Mouse (Mus musculus) hindbrain, embryonic 12.5 days (tissue): ENCODE data around the gene Dok5. TPM values are rescaled to one million over a fixed set of nuclear protein-coding genes. Genes with fewer than 3 reads are reported as not detected.

ENCODE experiments used
- ATAC-seq: fragments of 200-750 bp; cut with Nextera tagmentation; 2 replicates; pipeline ENCODE4 v1.8.0; 2017; ENCODE audit warnings: moderate TSS enrichment; ENCODE audit not compliant: low FRiP score
- H3K27ac ChIP-seq: fragments of 300-500 bp; sonication (generic); 2 replicates; pipeline ENCODE4 v1.5.1; 2016; ENCODE audit warnings: mild to moderate bottlenecking
- H3K27me3 ChIP-seq: fragments of 300-500 bp; sonication (generic); 2 replicates; pipeline ENCODE4 v1.6.1; 2016; ENCODE audit warnings: mild to moderate bottlenecking
- H3K36me3 ChIP-seq: fragments of 300-500 bp; sonication (generic); 2 replicates; pipeline ENCODE4 v1.6.1; 2016; ENCODE audit warnings: mild to moderate bottlenecking
- H3K4me1 ChIP-seq: fragments of 300-500 bp; sonication (generic); 2 replicates; pipeline ENCODE4 v1.6.1; 2016
- H3K4me2 ChIP-seq: fragments of 300-500 bp; sonication (generic); replicated peaks from 2 replicates; pipeline ENCODE4 v1.6.1; 2016; ENCODE audit warnings: mild to moderate bottlenecking
- H3K4me3 ChIP-seq: fragments of 300-500 bp; sonication (generic); 2 replicates; pipeline ENCODE4 v1.5.1; 2016; ENCODE audit warnings: mild to moderate bottlenecking
- H3K9ac ChIP-seq: fragments of 300-500 bp; sonication (generic); 2 replicates; pipeline ENCODE4 v1.6.1; 2016; ENCODE audit warnings: mild to moderate bottlenecking, moderate library complexity
- H3K9me3 ChIP-seq: fragments of 300-500 bp; sonication (generic); replicated peaks from 2 replicates; pipeline ENCODE4 v1.6.1; 2016; ENCODE audit warnings: mild to moderate bottlenecking
- WGBS: fragments of 180-500 bp; shearing (Covaris S2); methylation state at CpG from one replicate; pipeline ENCODE4 v1.1.7; 2016; 5-methylcytosine and 5-hydroxymethylcytosine counted together
- polyA plus RNA-seq: library from polyadenylated mRNA; unstranded; fragments of >200 nt; fragmentation: Nextera tagmentation; extraction: Ambion mirVana; gene quantifications from 2 replicates; pipeline ENCODE4 v1.2.1, GENCODE M21; 2016

Gene Dok5
- polyA plus RNA-seq, 1 experiment from 2014 or later: 30.9 TPM

- Histone ChIP-seq H3K4me3 (no peak overlapping the region), H3K9me3 (no peaks in the 10 kb centered on the region), H3K27me3 (no peaks in the 10 kb centered on the region), H3K27ac (no peak overlapping the region), H3K4me1 (peaks cover 7% of the 10 kb centered on the region; the same call in 1 of the 2 replicates), H3K9ac (no peak overlapping the region), H3K36me3 (no peaks in the 10 kb centered on the region), H3K4me2 (no peak overlapping the region)
- ATAC-seq: no peak
- 78% methylated on average over 10 of the region's 10 CpGs for WGBS
Observed at GRCm38 (mm10) chr2:170845511-170845910, 113.9 kb downstream of the Dok5 start.

- Histone ChIP-seq H3K4me1 (peaks cover 2% of the 10 kb centered on the region; the same call in 1 of the 2 replicates), H3K4me2 (no peak overlapping the region), H3K9ac (no peak overlapping the region), H3K9me3 (no peaks in the 10 kb centered on the region), H3K27ac (no peak overlapping the region), H3K27me3 (no peaks in the 10 kb centered on the region), H3K4me3 (no peak overlapping the region), H3K36me3 (no peaks in the 10 kb centered on the region)
- no peak for ATAC-seq
- WGBS: 97% methylated on average over 4 of the region's 4 CpGs
Observed at GRCm38 (mm10) chr2:170850058-170850457, 118.5 kb downstream of the Dok5 start.

- H3K36me3 ChIP-seq: no peaks in the 10 kb centered on the region
- no peak for ATAC-seq
- no peak overlapping the region for H3K4me3 ChIP-seq
- 90% methylated on average over 6 of the region's 6 CpGs for WGBS
- H3K9ac ChIP-seq: no peak overlapping the region
- no peaks in the 10 kb centered on the region for H3K27me3 ChIP-seq
- no peak overlapping the region for H3K4me2 ChIP-seq
- peaks cover 4% of the 10 kb centered on the region for H3K4me1 ChIP-seq
- H3K9me3 ChIP-seq: no peaks in the 10 kb centered on the region
- no peak overlapping the region for H3K27ac ChIP-seq
Observed at GRCm38 (mm10) chr2:170852337-170852736, 120.7 kb downstream of the Dok5 start.

GRCm38 (mm10) chr2:170855210-170855609 lies 123.6 kb downstream of the Dok5 start:
- Histone ChIP-seq H3K9ac (no peak overlapping the region), H3K27ac (no peak overlapping the region), H3K4me2 (no peak overlapping the region), H3K36me3 (no peaks in the 10 kb centered on the region), H3K4me1 (peaks cover 12% of the 10 kb centered on the region), H3K9me3 (no peaks in the 10 kb centered on the region), H3K27me3 (no peaks in the 10 kb centered on the region), H3K4me3 (no peak overlapping the region)
- no peak for ATAC-seq
- 57% methylated on average over 3 of the region's 3 CpGs for WGBS

GRCm38 (mm10) chr2:170856085-170856484 lies 124.5 kb downstream of the Dok5 start:
- WGBS: 64% methylated on average over 5 of the region's 5 CpGs

GRCm38 (mm10) chr2:170857507-170857906 lies 125.9 kb downstream of the Dok5 start:
- WGBS: 61% methylated on average over 7 of the region's 7 CpGs

More at GRCm38 (mm10) chr2:170856085-170856484, 124.5 kb downstream of the Dok5 start:
- no peaks in the 10 kb centered on the region for H3K27me3 ChIP-seq
- H3K9ac ChIP-seq: no peak overlapping the region
- peaks cover 12% of the 10 kb centered on the region for H3K4me1 ChIP-seq
- H3K27ac ChIP-seq: peak overlapping the region; percentile 41; the same call in 1 of the 2 replicates
- H3K9me3 ChIP-seq: no peaks in the 10 kb centered on the region
- no peak overlapping the region for H3K4me3 ChIP-seq
- no peak for ATAC-seq
- H3K36me3 ChIP-seq: no peaks in the 10 kb centered on the region
- no peak overlapping the region for H3K4me2 ChIP-seq

GRCm38 (mm10) chr2:170858640-170859039 lies 127.0 kb downstream of the Dok5 start:
- no peak overlapping the region for H3K27ac ChIP-seq
- H3K9me3 ChIP-seq: no peaks in the 10 kb centered on the region
- WGBS: 29% methylated on average over 3 of the region's 3 CpGs

More at GRCm38 (mm10) chr2:170857507-170857906, 125.9 kb downstream of the Dok5 start:
- no peaks in the 10 kb centered on the region for H3K36me3 ChIP-seq
- no peaks in the 10 kb centered on the region for H3K9me3 ChIP-seq
- no peak overlapping the region for H3K4me3 ChIP-seq
- ATAC-seq: no peak
- no peaks in the 10 kb centered on the region for H3K27me3 ChIP-seq
- peaks cover 12% of the 10 kb centered on the region for H3K4me1 ChIP-seq
- no peak overlapping the region for H3K9ac ChIP-seq
- H3K4me2 ChIP-seq: no peak overlapping the region
- H3K27ac ChIP-seq: no peak overlapping the region

GRCm38 (mm10) chr2:170860576-170860975 lies 129.0 kb downstream of the Dok5 start:
- Histone ChIP-seq H3K36me3 (no peaks in the 10 kb centered on the region), H3K27me3 (no peaks in the 10 kb centered on the region), H3K4me2 (no peak overlapping the region), H3K9me3 (no peaks in the 10 kb centered on the region), H3K9ac (no peak overlapping the region), H3K27ac (no peak overlapping the region), H3K4me3 (no peak overlapping the region), H3K4me1 (peaks cover 7% of the 10 kb centered on the region)
- no peak for ATAC-seq
- WGBS: 63% methylated on average over 4 of the region's 4 CpGs

More at GRCm38 (mm10) chr2:170858640-170859039, 127.0 kb downstream of the Dok5 start:
- no peaks in the 10 kb centered on the region for H3K27me3 ChIP-seq
- H3K36me3 ChIP-seq: no peaks in the 10 kb centered on the region
- no peak overlapping the region for H3K4me2 ChIP-seq
- peaks cover 12% of the 10 kb centered on the region for H3K4me1 ChIP-seq
- ATAC-seq: no peak
- no peak overlapping the region for H3K9ac ChIP-seq
- H3K4me3 ChIP-seq: no peak overlapping the region

- ATAC-seq: no peak
- no peak overlapping the region for H3K9ac ChIP-seq
- no peaks in the 10 kb centered on the region for H3K27me3 ChIP-seq
- H3K4me1 ChIP-seq: peaks cover 7% of the 10 kb centered on the region
- no peak overlapping the region for H3K4me3 ChIP-seq
- H3K27ac ChIP-seq: no peak overlapping the region
- no peak overlapping the region for H3K4me2 ChIP-seq
- no peaks in the 10 kb centered on the region for H3K36me3 ChIP-seq
- 86% methylated on average over 9 of the region's 9 CpGs for WGBS
- no peaks in the 10 kb centered on the region for H3K9me3 ChIP-seq
Observed at GRCm38 (mm10) chr2:170862799-170863198, 131.2 kb downstream of the Dok5 start.

GRCm38 (mm10) chr2:170863201-170863600 lies 131.6 kb downstream of the Dok5 start:
- Histone ChIP-seq H3K9me3 (no peaks in the 10 kb centered on the region), H3K9ac (no peak overlapping the region), H3K4me3 (no peak overlapping the region), H3K36me3 (no peaks in the 10 kb centered on the region), H3K4me1 (peaks cover 7% of the 10 kb centered on the region), H3K27ac (no peak overlapping the region), H3K27me3 (no peaks in the 10 kb centered on the region), H3K4me2 (no peak overlapping the region)
- 96% methylated on average over 10 of the region's 10 CpGs for WGBS
- ATAC-seq: no peak

- Histone ChIP-seq H3K4me1 (peaks cover under 1% of the 10 kb centered on the region; the same call in 1 of the 2 replicates), H3K9me3 (no peaks in the 10 kb centered on the region), H3K4me3 (no peak overlapping the region), H3K9ac (no peak overlapping the region), H3K36me3 (no peaks in the 10 kb centered on the region), H3K27ac (no peak overlapping the region), H3K4me2 (no peak overlapping the region), H3K27me3 (no peaks in the 10 kb centered on the region)
- WGBS: 90% methylated on average over 5 of the region's 5 CpGs
- ATAC-seq: no peak
Observed at GRCm38 (mm10) chr2:170864043-170864442, 132.4 kb downstream of the Dok5 start.

GRCm38 (mm10) chr2:170864820-170865219 lies 133.2 kb downstream of the Dok5 start:
- H3K4me2 ChIP-seq: no peak overlapping the region
- no peak overlapping the region for H3K27ac ChIP-seq
- ATAC-seq: no peak
- H3K36me3 ChIP-seq: no peaks in the 10 kb centered on the region
- no peaks in the 10 kb centered on the region for H3K9me3 ChIP-seq
- H3K4me1 ChIP-seq: no peaks in the 10 kb centered on the region
- no peaks in the 10 kb centered on the region for H3K27me3 ChIP-seq
- H3K4me3 ChIP-seq: no peak overlapping the region
- 81% methylated on average over 6 of the region's 6 CpGs for WGBS
- H3K9ac ChIP-seq: no peak overlapping the region

- Histone ChIP-seq H3K4me1 (no peaks in the 10 kb centered on the region), H3K27me3 (no peaks in the 10 kb centered on the region), H3K27ac (no peak overlapping the region), H3K4me3 (no peak overlapping the region), H3K36me3 (no peaks in the 10 kb centered on the region), H3K4me2 (no peak overlapping the region), H3K9ac (no peak overlapping the region), H3K9me3 (no peaks in the 10 kb centered on the region)
- WGBS: 86% methylated on average over 15 of the region's 15 CpGs
- ATAC-seq: no peak
Observed at GRCm38 (mm10) chr2:170870566-170870965, 139.0 kb downstream of the Dok5 start.
